Mouse (Mus musculus): ENCODE measurements around the gene Dolk. TPM values are rescaled to one million over a fixed set of nuclear protein-coding genes. Genes with fewer than 3 reads are reported as not detected.

Dolk gene
- polyA plus RNA-seq, 1 experiment from 2014 or later: 37.4 TPM

- Histone ChIP-seq H3K27ac (replicated peaks) (no peak overlapping the region), H3K27me3 (replicated peaks) (no peaks in the 10 kb centered on the region), H3K4me1 (peaks cover 24% of the 10 kb centered on the region; the same call in 1 of the 2 replicates), H3K4me3 (replicated peaks) (no peak overlapping the region), H3K9me3 (replicated peaks) (no peaks in the 10 kb centered on the region), H3K4me2 (no peak overlapping the region), H3K36me3 (peaks cover 81% of the 10 kb centered on the region), H3K9ac (replicated peaks) (no peak overlapping the region)
- WGBS: 89% methylated on average over 7 of the region's 7 CpGs
- ATAC-seq (ENCODE audit: low FRiP score): no peak; the same call in 1 of the 2 replicates
Observed at GRCm38 (mm10) chr2:30257699-30258460, 28.3 kb downstream of the Dolk start.

DNA sequence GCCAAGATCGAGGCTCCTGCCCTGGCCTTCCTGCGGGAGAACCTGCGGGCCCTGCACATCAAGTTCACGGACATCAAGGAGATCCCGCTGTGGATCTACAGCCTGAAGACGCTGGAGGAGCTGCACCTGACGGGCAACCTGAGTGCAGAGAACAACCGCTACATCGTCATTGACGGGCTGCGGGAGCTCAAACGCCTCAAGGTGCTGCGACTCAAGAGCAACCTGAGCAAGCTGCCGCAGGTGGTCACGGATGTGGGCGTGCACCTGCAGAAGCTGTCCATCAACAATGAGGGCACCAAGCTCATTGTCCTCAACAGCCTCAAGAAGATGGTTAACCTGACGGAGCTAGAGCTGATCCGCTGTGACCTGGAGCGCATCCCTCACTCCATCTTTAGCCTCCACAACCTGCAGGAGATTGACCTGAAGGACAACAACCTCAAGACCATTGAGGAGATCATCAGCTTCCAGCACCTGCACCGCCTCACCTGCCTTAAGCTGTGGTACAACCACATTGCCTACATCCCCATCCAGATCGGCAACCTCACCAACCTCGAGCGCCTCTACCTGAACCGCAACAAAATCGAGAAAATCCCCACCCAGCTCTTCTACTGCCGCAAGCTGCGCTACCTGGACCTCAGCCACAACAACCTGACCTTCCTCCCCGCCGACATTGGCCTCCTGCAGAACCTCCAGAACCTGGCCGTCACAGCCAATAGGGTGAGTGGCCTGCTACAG lies 29.4 kb downstream of the Dolk start:
- Histone ChIP-seq H3K27ac (replicated peaks) (no peak overlapping the region), H3K36me3 (peaks cover 73% of the 10 kb centered on the region), H3K4me1 (peaks cover 19% of the 10 kb centered on the region; the same call in 1 of the 2 replicates), H3K9ac (replicated peaks) (no peak overlapping the region), H3K4me2 (no peak overlapping the region), H3K9me3 (replicated peaks) (no peaks in the 10 kb centered on the region), H3K4me3 (replicated peaks) (no peak overlapping the region), H3K27me3 (replicated peaks) (no peaks in the 10 kb centered on the region)
- 96% methylated on average over 30 of the region's 30 CpGs for WGBS
- no peak for ATAC-seq (ENCODE audit: low FRiP score)

DNA sequence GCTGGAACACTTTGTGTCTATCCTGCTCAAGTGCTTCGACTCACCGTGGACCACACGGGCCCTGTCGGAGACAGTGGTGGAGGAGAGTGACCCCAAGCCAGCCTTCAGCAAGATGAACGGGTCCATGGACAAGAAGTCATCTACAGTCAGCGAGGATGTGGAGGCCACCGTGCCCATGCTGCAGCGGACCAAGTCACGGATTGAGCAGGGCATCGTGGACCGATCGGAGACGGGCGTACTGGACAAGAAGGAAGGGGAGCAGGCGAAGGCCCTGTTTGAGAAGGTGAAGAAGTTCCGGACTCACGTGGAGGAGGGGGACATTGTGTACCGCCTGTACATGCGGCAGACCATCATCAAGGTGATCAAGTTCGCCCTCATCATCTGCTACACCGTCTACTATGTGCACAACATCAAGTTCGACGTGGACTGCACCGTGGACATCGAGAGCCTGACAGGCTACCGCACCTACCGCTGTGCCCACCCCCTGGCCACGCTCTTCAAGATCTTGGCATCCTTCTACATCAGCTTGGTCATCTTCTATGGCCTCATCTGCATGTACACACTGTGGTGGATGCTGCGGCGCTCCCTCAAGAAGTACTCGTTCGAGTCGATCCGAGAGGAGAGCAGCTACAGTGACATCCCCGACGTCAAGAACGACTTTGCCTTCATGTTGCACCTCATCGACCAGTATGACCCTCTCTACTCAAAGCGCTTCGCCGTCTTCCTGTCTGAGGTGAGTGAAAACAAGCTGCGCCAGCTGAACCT lies 30.3 kb downstream of the Dolk start:
- no peak overlapping the region for H3K4me2 ChIP-seq
- no peak for ATAC-seq (ENCODE audit: low FRiP score)
- H3K36me3 ChIP-seq: peaks cover 69% of the 10 kb centered on the region
- H3K9ac ChIP-seq (replicated peaks): no peak overlapping the region
- H3K4me1 ChIP-seq: peaks cover 22% of the 10 kb centered on the region; the same call in 1 of the 2 replicates
- no peaks in the 10 kb centered on the region for H3K9me3 ChIP-seq (replicated peaks)
- no peak overlapping the region for H3K27ac ChIP-seq (replicated peaks)
- no peak overlapping the region for H3K4me3 ChIP-seq (replicated peaks)
- no peaks in the 10 kb centered on the region for H3K27me3 ChIP-seq (replicated peaks)
- 97% methylated on average over 42 of the region's 42 CpGs for WGBS

DNA sequence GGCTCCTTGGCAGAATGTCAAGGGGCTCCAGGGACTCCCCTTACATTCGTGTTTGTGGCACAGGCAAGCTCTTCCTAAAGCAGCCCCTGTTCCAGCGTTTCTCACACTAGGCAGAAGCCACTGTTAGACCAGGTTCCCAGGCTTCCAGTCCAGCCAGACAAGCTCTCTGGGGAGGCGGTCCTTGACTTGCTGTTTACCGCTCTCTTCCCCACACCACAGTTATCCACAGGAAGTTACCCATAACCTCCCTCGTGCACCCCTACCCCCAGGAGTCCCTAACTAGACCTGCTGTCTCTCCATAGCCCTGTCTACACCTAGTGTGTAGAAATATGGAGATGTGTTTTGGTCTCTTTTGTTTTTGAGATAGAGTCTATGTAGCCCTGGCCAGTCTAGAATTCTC lies 32.3 kb downstream of the Dolk start:
- H3K9me3 ChIP-seq (replicated peaks): no peaks in the 10 kb centered on the region
- ATAC-seq (ENCODE audit: low FRiP score): no peak
- peaks cover 64% of the 10 kb centered on the region for H3K36me3 ChIP-seq
- H3K27me3 ChIP-seq (replicated peaks): no peaks in the 10 kb centered on the region
- peaks cover 22% of the 10 kb centered on the region; the same call in 1 of the 2 replicates for H3K4me1 ChIP-seq
- H3K27ac ChIP-seq (replicated peaks): no peak overlapping the region
- no peak overlapping the region for H3K4me2 ChIP-seq
- WGBS: 84% methylated on average over 5 of the region's 5 CpGs
- no peak overlapping the region for H3K9ac ChIP-seq (replicated peaks)
- no peak overlapping the region for H3K4me3 ChIP-seq (replicated peaks)

- peaks cover 16% of the 10 kb centered on the region; the same call in 1 of the 2 replicates for H3K4me1 ChIP-seq
Observed at GRCm38 (mm10) chr2:30252521-30252920, 33.6 kb downstream of the Dolk start.

DNA sequence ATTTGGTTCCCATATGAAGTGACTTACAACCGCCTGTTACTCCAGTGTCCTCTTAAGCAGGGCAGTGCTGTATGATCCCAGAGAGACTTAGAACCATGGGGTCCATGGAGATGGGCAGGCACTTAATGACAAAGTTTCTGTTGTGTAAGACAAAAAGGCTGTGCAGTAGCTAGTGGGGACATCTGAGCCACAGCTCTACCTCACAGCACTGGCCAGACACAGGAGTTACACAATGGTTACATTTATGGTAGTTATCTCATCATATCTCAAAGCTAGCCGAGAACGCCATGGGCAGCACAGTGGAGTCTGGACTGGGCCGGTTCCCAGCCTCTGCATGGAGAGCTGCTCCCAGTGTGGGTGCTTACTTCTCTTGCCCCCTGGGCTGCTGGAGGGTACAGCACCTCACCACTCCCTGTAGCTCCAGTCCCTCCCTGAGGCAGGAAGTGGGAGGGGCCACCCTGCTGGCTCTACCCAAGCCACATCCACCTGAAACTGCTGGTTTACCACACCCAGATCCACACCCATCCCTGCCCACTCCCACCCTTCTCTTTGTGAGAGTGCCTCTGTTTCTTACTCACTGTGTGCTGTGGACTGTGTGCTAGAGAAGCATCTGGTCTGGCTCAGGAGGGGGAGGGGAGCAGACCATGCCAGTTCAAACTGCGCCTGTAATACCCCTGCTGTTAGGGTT lies 34.6 kb downstream of the Dolk start:
- Histone ChIP-seq H3K4me2 (no peak overlapping the region), H3K36me3 (peaks cover 48% of the 10 kb centered on the region), H3K27ac (replicated peaks) (no peak overlapping the region), H3K9ac (replicated peaks) (no peak overlapping the region), H3K4me1 (peaks cover 20% of the 10 kb centered on the region; the same call in 1 of the 2 replicates), H3K27me3 (replicated peaks) (no peaks in the 10 kb centered on the region), H3K4me3 (replicated peaks) (no peak overlapping the region), H3K9me3 (replicated peaks) (no peaks in the 10 kb centered on the region)
- ATAC-seq (ENCODE audit: low FRiP score): no peak
- 75% methylated on average over 5 of the region's 5 CpGs for WGBS

More at GRCm38 (mm10) chr2:30252521-30252920, 33.6 kb downstream of the Dolk start:
- ATAC-seq (ENCODE audit: low FRiP score): no peak
- H3K27ac ChIP-seq (replicated peaks): no peak overlapping the region
- H3K4me2 ChIP-seq: no peak overlapping the region
- H3K9ac ChIP-seq (replicated peaks): no peak overlapping the region
- H3K4me3 ChIP-seq (replicated peaks): no peak overlapping the region
- no peaks in the 10 kb centered on the region for H3K9me3 ChIP-seq (replicated peaks)
- peaks cover 58% of the 10 kb centered on the region for H3K36me3 ChIP-seq
- no peaks in the 10 kb centered on the region for H3K27me3 ChIP-seq (replicated peaks)
- WGBS: 82% methylated on average over 3 of the region's 3 CpGs

- no peak overlapping the region for H3K9ac ChIP-seq (replicated peaks)
- no peak for ATAC-seq (ENCODE audit: low FRiP score)
- no peaks in the 10 kb centered on the region for H3K9me3 ChIP-seq (replicated peaks)
- H3K36me3 ChIP-seq: peaks cover 43% of the 10 kb centered on the region
- 85% methylated on average over 10 of the region's 10 CpGs for WGBS
- H3K4me2 ChIP-seq: no peak overlapping the region
- H3K27me3 ChIP-seq (replicated peaks): no peaks in the 10 kb centered on the region
- no peak overlapping the region for H3K27ac ChIP-seq (replicated peaks)
- peaks cover 20% of the 10 kb centered on the region; the same call in 1 of the 2 replicates for H3K4me1 ChIP-seq
- H3K4me3 ChIP-seq (replicated peaks): no peak overlapping the region
Observed at GRCm38 (mm10) chr2:30250166-30251128, 35.7 kb downstream of the Dolk start.

- peaks cover 20% of the 10 kb centered on the region; the same call in 1 of the 2 replicates for H3K4me1 ChIP-seq
- no peak overlapping the region for H3K27ac ChIP-seq (replicated peaks)
- ATAC-seq (ENCODE audit: low FRiP score): no peak
- no peak overlapping the region for H3K4me2 ChIP-seq
- 91% methylated on average over 3 of the region's 3 CpGs for WGBS
- no peak overlapping the region for H3K9ac ChIP-seq (replicated peaks)
- H3K36me3 ChIP-seq: peaks cover 41% of the 10 kb centered on the region
- H3K4me3 ChIP-seq (replicated peaks): no peak overlapping the region
- no peaks in the 10 kb centered on the region for H3K9me3 ChIP-seq (replicated peaks)
- no peaks in the 10 kb centered on the region for H3K27me3 ChIP-seq (replicated peaks)
Observed at GRCm38 (mm10) chr2:30249182-30249581, 37.0 kb downstream of the Dolk start.

- Histone ChIP-seq H3K27ac (replicated peaks) (no peak overlapping the region), H3K4me2 (no peak overlapping the region), H3K9ac (replicated peaks) (no peak overlapping the region), H3K36me3 (peaks cover 51% of the 10 kb centered on the region), H3K9me3 (replicated peaks) (no peaks in the 10 kb centered on the region), H3K4me3 (replicated peaks) (no peak overlapping the region), H3K27me3 (replicated peaks) (no peaks in the 10 kb centered on the region), H3K4me1 (peaks cover 29% of the 10 kb centered on the region)
- 69% methylated on average over 4 of the region's 4 CpGs for WGBS
- ATAC-seq (ENCODE audit: low FRiP score): no peak
Observed at GRCm38 (mm10) chr2:30247681-30248080, 38.5 kb downstream of the Dolk start.

GRCm38 (mm10) chr2:30247036-30247435 lies 39.1 kb downstream of the Dolk start:
- Histone ChIP-seq H3K27me3 (replicated peaks) (no peaks in the 10 kb centered on the region), H3K9ac (replicated peaks) (no peak overlapping the region), H3K9me3 (replicated peaks) (no peaks in the 10 kb centered on the region), H3K4me3 (replicated peaks) (no peak overlapping the region), H3K36me3 (peaks cover 57% of the 10 kb centered on the region), H3K4me2 (no peak overlapping the region), H3K27ac (replicated peaks) (no peak overlapping the region), H3K4me1 (peaks cover 34% of the 10 kb centered on the region)
- ATAC-seq (ENCODE audit: low FRiP score): no peak
- 94% methylated on average over 5 of the region's 5 CpGs for WGBS
